In genomic region chr1:144179559-144179958, GRCm38 (mm10) we compare ENCODE assay signal across 20 mouse cellular contexts. TPM values are rescaled to one million over a fixed set of nuclear protein-coding genes. Genes with fewer than 3 reads are reported as not detected.
A peak's percentile ranks its signal among the peaks of the same experiment; 100 is the strongest.
DNase-seq lines count a peak whose midpoint lies in the region; TF ChIP-seq lines count a peak whose summit lies in the region.
"Had no signal": no experiment of that assay in that cellular context is flagged by ENCODE, and none has a peak within 500 bp of the region (broad histone marks: within the 10 kb centered on the region; RNA-seq: fewer than 3 reads in every experiment).

No protein-coding gene starts in this region.

- H3K27ac ChIP-seq in layer of hippocampus, adult 2 months: no peak overlapping the region
- no peak overlapping the region for H3K27ac ChIP-seq in ES-E14 (ENCODE audit: insufficient read depth, low read depth, low read length, poor library complexity, severe bottlenecking)
- H3K27ac ChIP-seq: forebrain, embryonic 10.5 days; heart, embryonic 13.5 days; hindbrain, embryonic 14.5 days; midbrain, embryonic 10.5 days; neural tube, embryonic 12.5 days had no signal

- DNase-seq in layer of hippocampus, adult 2 months (ENCODE audit: low spot score in 2 of 2): no peak
- DNase-seq in layer of hippocampus, postnatal 10 days (ENCODE audit: low spot score in 2 of 2): no peak
- DNase-seq in A20 (ENCODE audit: low read depth, low spot score): peak; percentile 52
- no peak for DNase-seq in ES-E14 (ENCODE audit: low read depth, low spot score)
- peak; percentile 24 for DNase-seq in induced T-regulatory cell, adult 2 months (ENCODE audit: low read depth)
- no peak for DNase-seq in cerebellum, postnatal 36 days
- no peak for DNase-seq in neural tube, embryonic 10.5 days (ENCODE audit: extremely low spot score, low spot score)
- DNase-seq: adrenal gland, postnatal 25 days; cerebellum, adult 2 months; lung, adult 2 months; lung, postnatal 36 days; thymus, postnatal 4 days had no signal

- H3K4me3 ChIP-seq in layer of hippocampus, adult 2 months: no peak overlapping the region
- H3K4me3 ChIP-seq in ES-E14 (ENCODE audit: insufficient read depth in 1 of 2, low read depth in 1 of 2, low read length in 2 of 2, poor library complexity in 1 of 2, severe bottlenecking in 1 of 2): no peak overlapping the region
- H3K4me3 ChIP-seq: forebrain, embryonic 10.5 days; heart, embryonic 13.5 days; midbrain, embryonic 10.5 days; neural tube, embryonic 12.5 days had no signal

- H3K4me1 ChIP-seq in ES-E14 (ENCODE audit: control insufficient read depth in 2 of 2, insufficient read depth in 2 of 2, low read length in 2 of 2, poor library complexity in 1 of 2): no peaks in the 10 kb centered on the region
- H3K4me1 ChIP-seq: neural tube, embryonic 12.5 days had no signal

- no peaks in the 10 kb centered on the region for H3K36me3 ChIP-seq in ES-E14 (ENCODE audit: control insufficient read depth, insufficient read depth, low read length, poor library complexity, severe bottlenecking)
- H3K36me3 ChIP-seq: forebrain, embryonic 10.5 days; heart, embryonic 13.5 days; midbrain, embryonic 10.5 days; neural tube, embryonic 12.5 days had no signal

- H3K9me3 ChIP-seq in ES-E14 (ENCODE audit: control insufficient read depth, insufficient read depth, low read depth, low read length): no peaks in the 10 kb centered on the region
- H3K9me3 ChIP-seq: forebrain, embryonic 10.5 days; heart, embryonic 13.5 days; midbrain, embryonic 10.5 days; neural tube, embryonic 12.5 days had no signal

- in situ Hi-C loops in ES-E14 (cut with MboI; ENCODE audit: low sequenced_read_pairs in 2 of 2, unreplicated experiment in 2 of 2): no loop called here

- TF ChIP-seq CTCF in layer of hippocampus, adult 2 months (conservative IDR thresholded peaks at IDR 0.05): peak; percentile 43

- no peak overlapping the region for H3K9ac ChIP-seq in ES-E14 (ENCODE audit: insufficient read depth, low read depth, low read length, poor library complexity, severe bottlenecking)
- H3K9ac ChIP-seq: heart, embryonic 13.5 days; hindbrain, embryonic 14.5 days; neural tube, embryonic 12.5 days had no signal

TF ChIP-seq in ES-E14, 5 proteins besides CTCF, POLR2A, EP300 and RAD21:
- TF ChIP-seq ZC3H11A (IDR thresholded peaks at IDR 0.05; ENCODE audit: borderline replicate concordance, low read depth, low read length): peak; percentile 43; the same call in 1 of the 2 replicates
- TF ChIP-seq CHD2 (IDR thresholded peaks at IDR 0.05; ENCODE audit: low read depth, low read length): no peak

RNA-seq across cellular contexts. Expression of gene Rgs13, which starts 2.4 kb away (rescaled TPM):
- total RNA-seq in layer of hippocampus, adult 2 months (2021): 1 to 10 TPM; 1.1 to 1.4 TPM
- total RNA-seq in layer of hippocampus, postnatal 10 days (2021): 1 to 10 TPM; 1.0 to 1.6 TPM
- 0.80 TPM in 1 of 2 replicates, not detected in the other for total RNA-seq in ES-E14 (2012; rRNA removed)
- total RNA-seq: adrenal gland, postnatal 25 days; gastrocnemius, adult 18-20 months; heart, postnatal 25 days; monocyte, adult 5-6 weeks had no signal

Comparison
In these comparisons a context has a peak if more than half of its experiments do, and no peak if none do; other contexts are left out.
1. DNase-seq: peak in A20 (single experiment) and induced T-regulatory cell, adult 2 months (single experiment); none in layer of hippocampus, adult 2 months (0 of 2), layer of hippocampus, postnatal 10 days (0 of 2), ES-E14 (single experiment), cerebellum, postnatal 36 days (0 of 2) and neural tube, embryonic 10.5 days (single experiment).